Mouse (Mus musculus) lung, postnatal 10 days (tissue): Measurements from ENCODE around the gene Adgrg1.

Experiments used
- DNase-seq: peaks from one replicate; pipeline ENCODE4 v3.0.0; 2021

The Adgrg1 gene

GRCm38 (mm10) chr8:95044811-95045210, 70.3 kb downstream of the Adgrg1 start:
- no peak for DNase-seq

GRCm38 (mm10) chr8:95046982-95047381, 72.4 kb downstream of the Adgrg1 start:
- DNase-seq: no peak

- DNase-seq: no peak
These were observed 73.5 kb downstream of the Adgrg1 start for GRCm38 (mm10) chr8:95047884-95048680.

- no peak for DNase-seq
These were observed 75.1 kb downstream of the Adgrg1 start for GRCm38 (mm10) chr8:95049636-95050035.

- no peak for DNase-seq
These were observed 79.9 kb downstream of the Adgrg1 start for GRCm38 (mm10) chr8:95054438-95054837.

- peak; percentile 31 for DNase-seq
These were observed 80.5 kb downstream of the Adgrg1 start, which contains the start of gene Drc7 for GRCm38 (mm10) chr8:95054927-95055510. Gene Drc7, plus strand, starts transcription at chr8:95055103.

- no peak for DNase-seq
These were observed 81.9 kb downstream of the Adgrg1 start for GRCm38 (mm10) chr8:95056414-95056813.

- no peak for DNase-seq
These were observed 84.1 kb downstream of the Adgrg1 start for GRCm38 (mm10) chr8:95058661-95059060.

- DNase-seq: no peak
These were observed 85.4 kb downstream of the Adgrg1 start for GRCm38 (mm10) chr8:95059812-95060533.
